Mouse (Mus musculus): ENCODE data around the gene Fam196b. TPM values are rescaled to one million over a fixed set of nuclear protein-coding genes. Genes with fewer than 3 reads are reported as not detected.

Gene Fam196b
- polyA plus RNA-seq, 1 experiment from 2014 or later, result 3.6 TPM

Other genes with a start within 250 kb of the Fam196b start
- gene 4930469K13Rik, start 216.3 kb upstream of the Fam196b start, polyA plus RNA-seq (2015; fragmentation: Nextera tagmentation; extraction: Ambion mirVana), result 7.9 and 9.6 TPM in 2 replicates
- not detected in 2 replicates for gene Foxi1, start 106.7 kb upstream of the Fam196b start, polyA plus RNA-seq (2015; fragmentation: Nextera tagmentation; extraction: Ambion mirVana)

Data from hindbrain, embryonic 16.5 days (tissue).